Mouse (Mus musculus): ENCODE measurements around the gene Hs3st3b1. TPM values are rescaled to one million over a fixed set of nuclear protein-coding genes. Genes with fewer than 3 reads are reported as not detected.

Gene Hs3st3b1
- polyA plus RNA-seq, 1 experiment from 2014 or later, result 13.1 TPM

DNA sequence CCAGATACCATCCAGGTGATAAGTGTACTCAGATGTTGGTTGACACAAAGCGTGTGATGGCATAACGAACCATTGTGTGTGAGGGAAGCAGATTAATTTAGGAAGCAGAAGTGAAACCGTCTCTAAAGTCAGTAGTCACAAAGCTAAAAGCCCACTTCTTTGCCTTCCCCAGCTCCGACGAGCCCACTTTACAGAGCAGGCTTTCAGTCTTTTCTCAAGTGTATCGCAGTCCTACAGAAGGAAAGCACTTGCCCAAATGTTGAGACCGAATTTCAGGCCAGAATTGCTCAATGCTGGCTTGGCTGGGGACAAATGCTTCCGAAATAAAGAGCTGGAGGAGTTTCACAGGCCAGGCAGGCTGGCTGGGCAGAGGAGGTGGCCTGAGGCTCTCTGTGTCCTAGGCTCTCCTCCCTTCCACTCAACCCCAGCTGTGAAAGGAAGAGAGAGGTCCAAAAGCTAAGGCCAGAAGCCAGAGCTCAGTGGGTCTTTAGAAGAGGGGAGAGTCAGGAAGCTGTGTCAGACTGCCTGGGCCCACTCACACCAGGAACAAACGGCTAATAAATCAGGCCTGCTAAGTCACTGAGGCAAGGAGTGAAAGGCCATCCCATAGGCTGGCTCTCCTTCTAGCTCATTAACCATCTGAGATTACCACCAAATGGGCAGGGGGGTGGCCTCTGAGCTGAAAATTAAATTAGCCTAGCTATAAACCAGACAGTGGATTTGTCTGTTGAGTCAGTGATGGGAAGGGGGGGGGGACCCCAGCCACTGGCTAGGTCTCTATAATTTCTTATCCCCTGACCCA is 15.3 kb downstream of the Hs3st3b1 start:
- ATAC-seq (ENCODE audit: insufficient number of reproducible peaks, low FRiP score, low TSS enrichment, low read depth), result no peak
- no peak overlapping the region; the same call in 1 of the 2 replicates for H3K27ac ChIP-seq (replicated peaks)
- H3K36me3 ChIP-seq, result no peaks in the 10 kb centered on the region
- no peak overlapping the region for H3K4me3 ChIP-seq (replicated peaks)
- H3K27me3 ChIP-seq, result no peaks in the 10 kb centered on the region
- no peak overlapping the region for H3K9ac ChIP-seq
- H3K4me1 ChIP-seq, result peaks cover 15% of the 10 kb centered on the region
- no peak overlapping the region for H3K4me2 ChIP-seq (replicated peaks)
- no peaks in the 10 kb centered on the region for H3K9me3 ChIP-seq (replicated peaks)
- WGBS, result 79% methylated on average over 9 of the region's 9 CpGs

GRCm38 (mm10) chr11:63904787-63905186 is 17.3 kb downstream of the Hs3st3b1 start:
- no peak overlapping the region for H3K9ac ChIP-seq
- ATAC-seq (ENCODE audit: insufficient number of reproducible peaks, low FRiP score, low TSS enrichment, low read depth), result no peak
- H3K27ac ChIP-seq (replicated peaks), result no peak overlapping the region
- WGBS, result 51% methylated on average over 4 of the region's 4 CpGs
- H3K9me3 ChIP-seq (replicated peaks), result no peaks in the 10 kb centered on the region
- no peak overlapping the region for H3K4me2 ChIP-seq (replicated peaks)
- no peaks in the 10 kb centered on the region for H3K36me3 ChIP-seq
- H3K27me3 ChIP-seq, result no peaks in the 10 kb centered on the region
- no peak overlapping the region for H3K4me3 ChIP-seq (replicated peaks)
- peaks cover 10% of the 10 kb centered on the region; the same call in 1 of the 2 replicates for H3K4me1 ChIP-seq

GRCm38 (mm10) chr11:63898509-63899168 is 23.5 kb downstream of the Hs3st3b1 start:
- no peak overlapping the region for H3K9ac ChIP-seq
- no peak overlapping the region for H3K4me3 ChIP-seq (replicated peaks)
- 43% methylated on average over 9 of the region's 9 CpGs for WGBS
- no peaks in the 10 kb centered on the region for H3K9me3 ChIP-seq (replicated peaks)
- H3K27me3 ChIP-seq, result no peaks in the 10 kb centered on the region
- no peaks in the 10 kb centered on the region for H3K36me3 ChIP-seq
- H3K4me2 ChIP-seq (replicated peaks), result no peak overlapping the region
- H3K27ac ChIP-seq (replicated peaks), result no peak overlapping the region
- no peak for ATAC-seq (ENCODE audit: insufficient number of reproducible peaks, low FRiP score, low TSS enrichment, low read depth)
- H3K4me1 ChIP-seq, result peaks cover 3% of the 10 kb centered on the region; the same call in 1 of the 2 replicates

- 73% methylated on average over 13 of the region's 13 CpGs for WGBS
- no peaks in the 10 kb centered on the region for H3K9me3 ChIP-seq (replicated peaks)
- ATAC-seq (ENCODE audit: insufficient number of reproducible peaks, low FRiP score, low TSS enrichment, low read depth), result no peak
- no peak overlapping the region for H3K9ac ChIP-seq
- H3K4me3 ChIP-seq (replicated peaks), result no peak overlapping the region
- no peaks in the 10 kb centered on the region for H3K36me3 ChIP-seq
- peaks cover 3% of the 10 kb centered on the region; the same call in 1 of the 2 replicates for H3K4me1 ChIP-seq
- no peak overlapping the region for H3K27ac ChIP-seq (replicated peaks)
- no peak overlapping the region for H3K4me2 ChIP-seq (replicated peaks)
- no peaks in the 10 kb centered on the region for H3K27me3 ChIP-seq
Observed at GRCm38 (mm10) chr11:63897856-63898508, 24.1 kb downstream of the Hs3st3b1 start.

GRCm38 (mm10) chr11:63897011-63897410 is 25.1 kb downstream of the Hs3st3b1 start:
- no peak for ATAC-seq (ENCODE audit: insufficient number of reproducible peaks, low FRiP score, low TSS enrichment, low read depth)
- H3K9me3 ChIP-seq (replicated peaks), result no peaks in the 10 kb centered on the region
- no peaks in the 10 kb centered on the region for H3K36me3 ChIP-seq
- no peak overlapping the region for H3K9ac ChIP-seq
- H3K4me3 ChIP-seq (replicated peaks), result no peak overlapping the region
- WGBS, result 77% methylated on average over 2 of the region's 2 CpGs
- H3K4me1 ChIP-seq, result peaks cover 3% of the 10 kb centered on the region; the same call in 1 of the 2 replicates
- no peaks in the 10 kb centered on the region for H3K27me3 ChIP-seq
- no peak overlapping the region for H3K4me2 ChIP-seq (replicated peaks)
- H3K27ac ChIP-seq (replicated peaks), result no peak overlapping the region

DNA sequence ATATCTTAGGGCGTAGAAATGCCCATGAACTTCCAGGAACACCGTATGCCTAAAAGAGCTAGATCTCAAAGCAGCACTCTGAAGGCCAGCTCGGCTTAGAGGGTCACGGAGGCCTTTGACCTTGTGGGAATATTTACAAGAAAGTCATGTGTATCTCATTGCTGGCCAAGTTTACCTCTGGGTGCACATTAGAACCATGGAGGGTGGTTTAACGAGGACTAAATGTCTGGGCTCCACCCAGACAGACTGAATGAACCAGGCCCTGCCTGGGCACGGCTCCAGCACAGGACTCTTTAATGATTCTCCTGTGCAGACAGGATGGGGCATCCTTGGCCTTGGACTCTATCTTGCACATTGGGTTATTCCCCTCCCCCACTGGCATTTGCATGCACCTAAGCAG is 27.9 kb downstream of the Hs3st3b1 start:
- Histone ChIP-seq H3K4me3 (replicated peaks) (no peak overlapping the region), H3K4me2 (replicated peaks) (no peak overlapping the region), H3K9ac (no peak overlapping the region), H3K27ac (replicated peaks) (no peak overlapping the region), H3K36me3 (no peaks in the 10 kb centered on the region), H3K27me3 (0 out of 2 replicates have a peak, but pooled peaks cover 9% of the 10 kb centered on the region), H3K9me3 (replicated peaks) (no peaks in the 10 kb centered on the region), H3K4me1 (peaks cover 16% of the 10 kb centered on the region)
- 56% methylated on average over 6 of the region's 6 CpGs for WGBS
- ATAC-seq (ENCODE audit: insufficient number of reproducible peaks, low FRiP score, low TSS enrichment, low read depth), result no peak

- H3K9me3 ChIP-seq (replicated peaks), result no peaks in the 10 kb centered on the region
- no peak overlapping the region for H3K9ac ChIP-seq
- H3K4me1 ChIP-seq, result peaks cover 15% of the 10 kb centered on the region
- no peak overlapping the region for H3K4me2 ChIP-seq (replicated peaks)
- ATAC-seq (ENCODE audit: insufficient number of reproducible peaks, low FRiP score, low TSS enrichment, low read depth), result no peak
- H3K27me3 ChIP-seq, result 0 out of 2 replicates have a peak, but pooled peaks cover 9% of the 10 kb centered on the region
- no peak overlapping the region for H3K4me3 ChIP-seq (replicated peaks)
- H3K27ac ChIP-seq (replicated peaks), result no peak overlapping the region
- no peaks in the 10 kb centered on the region for H3K36me3 ChIP-seq
- WGBS, result 76% methylated on average over 6 of the region's 6 CpGs
Observed at GRCm38 (mm10) chr11:63893557-63893956, 28.5 kb downstream of the Hs3st3b1 start.

- 21% methylated on average over 7 of the region's 7 CpGs for WGBS
- H3K4me1 ChIP-seq, result peaks cover 12% of the 10 kb centered on the region
- no peak for ATAC-seq (ENCODE audit: insufficient number of reproducible peaks, low FRiP score, low TSS enrichment, low read depth)
- no peak overlapping the region for H3K4me2 ChIP-seq (replicated peaks)
- H3K27me3 ChIP-seq, result 0 out of 2 replicates have a peak, but pooled peaks cover 9% of the 10 kb centered on the region
- H3K4me3 ChIP-seq (replicated peaks), result no peak overlapping the region
- H3K36me3 ChIP-seq, result no peaks in the 10 kb centered on the region
- H3K9me3 ChIP-seq (replicated peaks), result no peaks in the 10 kb centered on the region
- no peak overlapping the region for H3K9ac ChIP-seq
- no peak overlapping the region for H3K27ac ChIP-seq (replicated peaks)
Observed at GRCm38 (mm10) chr11:63891479-63892020, 30.5 kb downstream of the Hs3st3b1 start.

- Histone ChIP-seq H3K36me3 (0 out of 2 replicates have a peak, but pooled peaks cover 3% of the 10 kb centered on the region), H3K4me2 (replicated peaks) (no peak overlapping the region), H3K9me3 (replicated peaks) (no peaks in the 10 kb centered on the region), H3K4me1 (no peaks in the 10 kb centered on the region), H3K27ac (replicated peaks) (no peak overlapping the region), H3K27me3 (no peaks in the 10 kb centered on the region), H3K4me3 (replicated peaks) (no peak overlapping the region), H3K9ac (no peak overlapping the region)
- no peak for ATAC-seq (ENCODE audit: insufficient number of reproducible peaks, low FRiP score, low TSS enrichment, low read depth)
- WGBS, result 81% methylated on average over 3 of the region's 3 CpGs
Observed at GRCm38 (mm10) chr11:63883385-63883784, 38.7 kb downstream of the Hs3st3b1 start.

DNA sequence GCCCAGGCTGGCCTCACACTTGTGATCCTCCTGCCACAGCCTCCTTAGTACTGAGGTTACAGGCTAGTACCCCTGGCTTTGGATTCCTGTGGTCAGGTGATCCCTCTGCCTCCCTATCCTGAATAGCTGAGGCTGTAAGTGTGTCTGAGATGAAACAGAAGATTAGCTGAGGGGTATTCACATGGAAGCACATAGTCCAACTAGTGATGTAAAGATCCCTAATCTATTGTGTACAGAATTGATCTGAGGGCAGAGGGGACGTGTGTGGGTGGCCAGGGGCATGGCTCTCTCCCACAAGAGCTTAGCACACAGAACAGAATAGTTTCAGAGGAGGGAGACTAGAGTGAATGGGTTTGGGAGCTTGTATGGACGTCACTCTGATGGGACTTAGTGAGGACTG is 41.8 kb downstream of the Hs3st3b1 start:
- Histone ChIP-seq H3K9ac (no peak overlapping the region), H3K36me3 (0 out of 2 replicates have a peak, but pooled peaks cover 3% of the 10 kb centered on the region)

DNA sequence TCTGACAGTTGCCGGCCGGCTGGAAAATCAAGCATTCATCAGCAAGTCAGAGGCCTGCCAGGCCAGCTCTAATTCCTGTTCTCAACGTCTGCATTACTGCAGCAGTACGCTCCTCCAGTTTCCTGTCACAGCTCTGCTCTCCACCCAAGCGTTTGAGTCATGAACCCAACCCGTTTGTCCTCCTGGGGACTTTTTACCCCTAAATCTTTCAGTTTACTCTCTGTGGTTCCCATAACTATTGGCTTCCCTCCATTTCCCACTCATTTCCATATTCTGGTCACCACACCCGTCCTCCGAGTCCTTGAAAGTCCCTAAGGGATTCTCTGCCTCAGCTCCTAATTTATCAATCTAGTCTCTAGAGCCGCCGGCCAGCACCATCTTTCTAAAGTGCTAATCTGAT is 42.8 kb downstream of the Hs3st3b1 start:
- no peaks in the 10 kb centered on the region for H3K9me3 ChIP-seq (replicated peaks)
- no peak for ATAC-seq (ENCODE audit: insufficient number of reproducible peaks, low FRiP score, low TSS enrichment, low read depth)

More for the DNA sequence above, 41.8 kb downstream of the Hs3st3b1 start:
- no peak for ATAC-seq (ENCODE audit: insufficient number of reproducible peaks, low FRiP score, low TSS enrichment, low read depth)
- Histone ChIP-seq H3K9me3 (replicated peaks) (no peaks in the 10 kb centered on the region), H3K4me3 (replicated peaks) (no peak overlapping the region), H3K27me3 (no peaks in the 10 kb centered on the region), H3K4me1 (no peaks in the 10 kb centered on the region), H3K4me2 (replicated peaks) (no peak overlapping the region), H3K27ac (replicated peaks) (no peak overlapping the region)
- 68% methylated on average over 2 of the region's 2 CpGs for WGBS

More for the DNA sequence above, 42.8 kb downstream of the Hs3st3b1 start:
- H3K9ac ChIP-seq, result no peak overlapping the region
- H3K27me3 ChIP-seq, result no peaks in the 10 kb centered on the region
- no peak overlapping the region for H3K27ac ChIP-seq (replicated peaks)
- WGBS, result 39% methylated on average over 10 of the region's 10 CpGs
- no peak overlapping the region for H3K4me3 ChIP-seq (replicated peaks)
- no peak overlapping the region for H3K4me2 ChIP-seq (replicated peaks)
- H3K36me3 ChIP-seq, result no peaks in the 10 kb centered on the region
- H3K4me1 ChIP-seq, result no peaks in the 10 kb centered on the region
